Mouse (Mus musculus): ENCODE measurements around the gene Zfp408.
"Not testable (repeated sequence)": the region's sequence is repeated elsewhere in the genome, so short reads cannot be mapped to it uniquely, and the experiment has no call there.

Gene Zfp408

DNA sequence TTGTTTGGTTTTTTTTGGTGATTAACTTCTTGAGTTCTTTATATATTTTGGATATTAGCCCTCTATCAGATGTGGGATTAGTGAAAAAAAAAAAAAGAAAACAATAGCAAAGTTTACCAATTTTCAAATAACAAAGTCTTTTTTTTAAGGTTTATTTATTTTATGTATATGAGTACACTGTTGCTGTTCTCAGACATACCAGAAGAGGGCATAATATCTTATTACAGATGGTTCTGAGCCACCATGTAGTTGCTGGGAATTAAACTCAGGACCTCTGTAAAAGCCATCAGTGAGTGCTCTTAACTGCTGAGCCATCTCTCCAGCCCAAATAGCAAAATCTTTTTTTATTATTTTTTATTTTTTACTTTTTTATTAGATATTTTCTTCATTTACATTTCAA lies 40.2 kb downstream of the Zfp408 start:
- not testable (repeated sequence) for DNase-seq (ENCODE audit: low spot score in 2 of 2)

DNA sequence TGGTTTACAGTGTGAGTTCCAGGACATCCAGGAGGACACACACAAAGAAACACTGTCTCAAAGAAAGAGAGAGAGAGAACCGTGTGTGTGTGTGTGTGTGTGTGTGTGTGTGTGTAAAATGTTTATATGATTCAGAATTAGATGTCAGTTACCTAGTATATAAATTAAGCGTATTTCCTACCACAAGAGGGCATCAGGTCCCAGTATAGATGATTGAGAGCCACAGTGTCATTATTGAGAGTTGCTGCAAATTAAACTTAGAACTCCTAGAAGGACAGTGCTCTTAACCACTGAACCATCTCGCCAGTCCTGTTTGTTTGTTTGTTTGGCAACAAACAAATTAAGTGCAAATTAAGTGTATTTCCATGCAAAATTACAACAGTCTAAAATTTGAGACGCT lies 47.2 kb downstream of the Zfp408 start:
- DNase-seq (ENCODE audit: low spot score in 2 of 2) = no peak

DNA sequence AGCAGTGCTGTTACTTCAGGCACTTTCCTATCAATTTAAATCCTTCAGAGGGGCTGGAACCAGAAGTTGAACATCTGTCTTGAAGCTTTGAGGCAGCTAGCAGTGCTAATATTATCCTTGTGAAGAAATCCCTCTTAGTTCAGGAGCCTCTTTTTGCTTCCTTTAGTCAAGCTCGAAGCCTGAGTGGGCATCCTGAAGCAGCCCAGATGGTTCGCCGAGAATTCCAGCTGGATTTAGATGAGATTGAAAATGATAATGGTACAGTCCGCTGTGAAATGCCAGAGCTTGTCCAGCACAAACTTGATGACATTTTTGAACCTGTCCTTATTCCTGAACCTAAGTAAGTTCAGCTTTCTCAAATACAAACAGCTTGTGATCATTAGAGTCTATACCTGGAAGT lies 49.1 kb downstream of the Zfp408 start:
- DNase-seq (ENCODE audit: low spot score in 2 of 2) = no peak

Measured in urinary bladder, adult 18-20 months (tissue).